Comparison of ENCODE assay signal across 27 mouse cellular contexts in the genomic region with DNA sequence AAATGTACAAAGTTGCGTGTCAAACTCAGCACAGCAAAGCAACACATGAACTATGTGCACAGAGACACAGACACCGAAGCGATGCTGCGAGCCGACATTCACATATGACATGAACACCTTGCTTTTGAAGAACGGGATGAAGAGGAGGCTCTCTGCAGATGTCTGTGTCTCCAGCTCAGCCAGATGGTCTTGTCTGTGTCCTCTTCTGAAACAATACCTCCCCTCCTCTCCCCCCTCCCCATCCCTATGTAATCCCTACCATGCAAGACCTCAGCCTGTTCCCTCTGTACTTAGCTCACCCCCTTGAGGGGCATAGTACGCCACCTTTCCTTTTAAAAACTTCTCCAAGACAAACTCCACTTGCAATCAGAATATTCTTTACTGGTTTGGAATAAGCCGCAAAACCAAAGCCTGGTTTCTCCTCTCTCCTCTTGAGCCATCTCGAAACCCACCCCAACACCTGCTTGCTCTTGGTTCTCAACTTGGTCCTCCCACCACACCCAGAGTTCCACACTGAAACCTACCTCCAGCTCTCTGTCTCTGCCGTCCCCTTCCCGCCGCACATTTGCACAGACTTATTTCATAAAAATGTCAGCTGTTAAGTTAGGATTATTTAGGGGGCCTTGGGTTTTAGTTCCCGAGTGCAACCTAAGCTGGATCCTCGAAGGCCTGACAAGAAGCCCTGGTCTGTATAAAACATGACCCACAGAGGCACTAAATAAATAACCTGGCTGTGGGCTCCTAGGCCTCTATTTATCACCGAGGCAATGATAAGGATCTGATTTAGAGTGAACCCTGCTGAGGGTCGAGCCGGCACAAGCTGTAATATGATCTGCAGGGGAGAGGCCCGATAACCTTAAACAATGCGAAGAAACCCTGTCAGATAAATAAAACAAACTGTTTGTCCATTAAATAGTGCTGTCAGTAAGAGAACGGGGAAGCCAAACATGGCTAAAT.
A peak's percentile ranks its signal among the peaks of the same experiment; 100 is the strongest.
DNase-seq lines count a peak whose midpoint lies in the region; ATAC-seq and TF ChIP-seq lines count a peak whose summit lies in the region.
"Had no signal": no experiment of that assay in that cellular context is flagged by ENCODE, and none has a peak within 500 bp of the region (broad histone marks: within the 10 kb centered on the region; RNA-seq: fewer than 3 reads in every experiment).

No protein-coding gene starts in this region.

- H3K9me3 ChIP-seq in heart, embryonic 10.5 days = no peaks in the 10 kb centered on the region
- no peaks in the 10 kb centered on the region for H3K9me3 ChIP-seq in heart, embryonic 12.5 days (replicated peaks)
- H3K9me3 ChIP-seq in kidney, postnatal 0 days (replicated peaks; ENCODE audit: low read length) = no peaks in the 10 kb centered on the region
- no peaks in the 10 kb centered on the region for H3K9me3 ChIP-seq in limb, embryonic 10.5 days (replicated peaks)
- H3K9me3 ChIP-seq in forebrain, embryonic 15.5 days = no peaks in the 10 kb centered on the region
- H3K9me3 ChIP-seq: embryonic facial prominence, embryonic 15.5 days; forebrain, embryonic 13.5 days; heart, embryonic 13.5 days; stomach, embryonic 15.5 days had no signal

- peak; percentile 43 for DNase-seq in heart, embryonic 10.5 days (ENCODE audit: low spot score)
- DNase-seq in kidney, postnatal 0 days (ENCODE audit: low spot score) = peak; percentile 81
- DNase-seq in kidney, adult 8-10 months = no peak
- DNase-seq in embryo, embryonic 10 days (ENCODE audit: low spot score) = peak; percentile 49
- DNase-seq in limb, embryonic 10.5 days (ENCODE audit: low spot score) = no peak
- DNase-seq: adrenal gland, postnatal 36 days; cerebellum, adult 2 months; cerebellum, postnatal 14 days; gastrocnemius, postnatal 14 days; heart, postnatal 10 days; kidney, adult 9 months; layer of hippocampus, adult 9-11 months; liver; lung, adult 2 months; lung, postnatal 10 days; retina, postnatal 1 day; right cerebral cortex, postnatal 14 days had no signal

- WGBS in heart, embryonic 10.5 days = 57% methylated on average over 20 of the region's 20 CpGs
- 57% methylated on average over 20 of the region's 20 CpGs for WGBS in heart, embryonic 12.5 days
- WGBS in kidney, postnatal 0 days = 34% methylated on average over 20 of the region's 20 CpGs
- WGBS in limb, embryonic 10.5 days = 41% methylated on average over 20 of the region's 20 CpGs
- 74% methylated on average over 20 of the region's 20 CpGs for WGBS in forebrain, embryonic 15.5 days

- ATAC-seq in heart, embryonic 12.5 days (ENCODE audit: insufficient number of reproducible peaks, low FRiP score) = no peak
- no peak for ATAC-seq in kidney, postnatal 0 days (replicated peaks; ENCODE audit: low FRiP score, low read depth)
- ATAC-seq in forebrain, embryonic 15.5 days (replicated peaks) = no peak
- ATAC-seq: forebrain, embryonic 13.5 days; hindbrain, embryonic 16.5 days; Patski had no signal

- TF ChIP-seq CTCF in kidney, postnatal 0 days (IDR thresholded peaks at IDR 0.05; ENCODE audit: low read depth) = no peak

- H3K4me2 ChIP-seq in heart, embryonic 12.5 days = no peak overlapping the region
- no peak overlapping the region for H3K4me2 ChIP-seq in kidney, postnatal 0 days (ENCODE audit: low read length)
- H3K4me2 ChIP-seq in forebrain, embryonic 15.5 days (replicated peaks) = no peak overlapping the region
- H3K4me2 ChIP-seq: embryonic facial prominence, embryonic 15.5 days; forebrain, embryonic 13.5 days; heart, embryonic 13.5 days; stomach, embryonic 15.5 days had no signal

- H3K27ac ChIP-seq in heart, embryonic 10.5 days = no peak overlapping the region
- H3K27ac ChIP-seq in heart, embryonic 12.5 days (ENCODE audit: poor library complexity, severe bottlenecking) = no peak overlapping the region
- no peak overlapping the region for H3K27ac ChIP-seq in kidney, postnatal 0 days
- H3K27ac ChIP-seq in limb, embryonic 10.5 days = 0 out of 2 replicates have a peak overlapping the region, but pooled peaks have one; percentile 3
- no peak overlapping the region for H3K27ac ChIP-seq in forebrain, embryonic 15.5 days (replicated peaks)
- H3K27ac ChIP-seq: embryonic facial prominence, embryonic 15.5 days; forebrain, embryonic 13.5 days; heart, embryonic 13.5 days; liver, embryonic 14.5 days; macrophage; stomach, embryonic 15.5 days had no signal

- no peak overlapping the region for H3K4me3 ChIP-seq in heart, embryonic 10.5 days
- H3K4me3 ChIP-seq in heart, embryonic 12.5 days = no peak overlapping the region
- no peak overlapping the region for H3K4me3 ChIP-seq in kidney, postnatal 0 days (replicated peaks; ENCODE audit: low read depth, low read length)
- H3K4me3 ChIP-seq in limb, embryonic 10.5 days = no peak overlapping the region
- H3K4me3 ChIP-seq in forebrain, embryonic 15.5 days = no peak overlapping the region
- H3K4me3 ChIP-seq: embryonic facial prominence, embryonic 15.5 days; forebrain, embryonic 13.5 days; heart, embryonic 13.5 days; stomach, embryonic 15.5 days had no signal

- H3K9ac ChIP-seq in heart, embryonic 12.5 days = no peak overlapping the region
- H3K9ac ChIP-seq in kidney, postnatal 0 days (ENCODE audit: low read depth, low read length) = no peak overlapping the region
- H3K9ac ChIP-seq in forebrain, embryonic 15.5 days (replicated peaks) = no peak overlapping the region
- H3K9ac ChIP-seq: embryonic facial prominence, embryonic 15.5 days; forebrain, embryonic 13.5 days; heart, embryonic 13.5 days; liver, embryonic 14.5 days; stomach, embryonic 15.5 days had no signal

- no peaks in the 10 kb centered on the region for H3K36me3 ChIP-seq in heart, embryonic 10.5 days
- no peaks in the 10 kb centered on the region for H3K36me3 ChIP-seq in heart, embryonic 12.5 days
- no peaks in the 10 kb centered on the region for H3K36me3 ChIP-seq in kidney, postnatal 0 days (ENCODE audit: insufficient read depth, low read length)
- no peaks in the 10 kb centered on the region for H3K36me3 ChIP-seq in limb, embryonic 10.5 days
- H3K36me3 ChIP-seq in forebrain, embryonic 15.5 days = no peaks in the 10 kb centered on the region
- H3K36me3 ChIP-seq: embryonic facial prominence, embryonic 15.5 days; heart, embryonic 13.5 days; stomach, embryonic 15.5 days had no signal

- no peaks in the 10 kb centered on the region for H3K27me3 ChIP-seq in heart, embryonic 10.5 days (ENCODE audit: insufficient read depth, poor library complexity, severe bottlenecking)
- no peaks in the 10 kb centered on the region for H3K27me3 ChIP-seq in heart, embryonic 12.5 days (replicated peaks)
- H3K27me3 ChIP-seq in kidney, postnatal 0 days (ENCODE audit: insufficient read depth, low read length) = no peaks in the 10 kb centered on the region
- peaks cover 16% of the 10 kb centered on the region; the same call in 1 of the 2 replicates for H3K27me3 ChIP-seq in limb, embryonic 10.5 days (ENCODE audit: low read depth, poor library complexity, severe bottlenecking)
- no peaks in the 10 kb centered on the region; the same call in 1 of the 2 replicates for H3K27me3 ChIP-seq in forebrain, embryonic 15.5 days
- H3K27me3 ChIP-seq: embryonic facial prominence, embryonic 15.5 days; forebrain, embryonic 13.5 days; heart, embryonic 13.5 days; stomach, embryonic 15.5 days had no signal

- peaks cover 6% of the 10 kb centered on the region for H3K4me1 ChIP-seq in heart, embryonic 10.5 days
- H3K4me1 ChIP-seq in heart, embryonic 12.5 days (replicated peaks) = no peaks in the 10 kb centered on the region
- peaks cover 6% of the 10 kb centered on the region; the same call in 1 of the 2 replicates for H3K4me1 ChIP-seq in kidney, postnatal 0 days (replicated peaks; ENCODE audit: insufficient read depth, low read length)
- H3K4me1 ChIP-seq in limb, embryonic 10.5 days = peaks cover 19% of the 10 kb centered on the region
- H3K4me1 ChIP-seq in forebrain, embryonic 15.5 days = no peaks in the 10 kb centered on the region
- H3K4me1 ChIP-seq: embryonic facial prominence, embryonic 15.5 days; forebrain, embryonic 13.5 days; heart, embryonic 13.5 days; stomach, embryonic 15.5 days had no signal

Comparison
In these comparisons a context has a peak if more than half of its experiments do, and no peak if none do; other contexts are left out.
1. DNase-seq: peak in heart, embryonic 10.5 days (single experiment), kidney, postnatal 0 days (single experiment) and embryo, embryonic 10 days (single experiment); none in kidney, adult 8-10 months (0 of 2) and limb, embryonic 10.5 days (single experiment).